Mouse (Mus musculus) monocyte, adult 59 days (primary cell): Measurements from ENCODE around the gene Wwp2. TPM values are rescaled to one million over a fixed set of nuclear protein-coding genes. Genes with fewer than 3 reads are reported as not detected.

Experiments used
- total RNA-seq, 2 experiments: library from RNA; stranded (reverse); gene quantifications; one replicate each; pipeline ENCODE4 v1.2.4; 2023

Wwp2 gene
- total RNA-seq = 100 to 1,000 TPM; 112 to 125 TPM

DNA sequence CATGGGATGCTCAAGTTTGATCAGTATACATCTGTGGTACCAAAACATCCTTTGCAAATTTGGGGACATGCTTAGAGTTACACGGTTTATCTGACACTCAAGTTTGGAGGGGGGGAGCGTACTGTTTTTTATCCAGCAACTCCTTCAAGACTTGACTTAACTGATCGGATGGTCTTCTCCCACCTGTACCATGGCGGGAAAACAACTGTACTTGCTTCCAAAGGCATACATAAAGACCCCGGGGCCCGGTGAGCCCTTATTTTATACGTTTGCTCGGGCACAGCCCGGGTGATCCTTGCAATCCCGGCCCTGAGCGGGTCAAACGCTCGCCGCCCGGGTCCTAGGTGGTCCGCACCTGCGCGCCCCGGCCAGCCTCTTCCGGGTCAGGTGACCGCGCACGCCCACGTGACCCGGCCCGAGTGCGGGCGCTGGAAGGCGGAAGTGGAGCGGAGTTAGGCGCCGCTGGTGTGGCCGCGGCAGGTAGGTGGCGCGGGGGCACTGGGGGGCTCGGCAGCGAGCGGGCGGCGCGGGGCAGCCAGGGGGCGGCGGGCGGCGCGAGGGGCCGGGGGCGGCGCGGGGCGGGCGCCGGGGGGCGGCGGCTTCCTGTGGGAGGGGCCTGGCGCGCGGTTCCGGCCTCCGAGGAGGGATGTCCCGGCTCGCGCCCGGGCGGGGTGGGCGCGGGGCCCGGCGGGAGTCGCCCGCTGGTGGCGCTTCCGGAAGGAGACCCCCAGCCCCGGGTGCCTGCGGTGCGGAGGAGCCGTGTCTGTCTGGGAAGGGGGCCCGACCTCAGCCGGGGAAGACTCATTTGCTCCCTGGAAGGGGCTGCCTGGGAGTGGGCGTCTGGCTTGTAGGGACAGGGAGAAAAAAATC lies at the start of gene Wwp2:
Wwp2 (plus strand) TSS at position 404 of the 870 bp plus-strand sequence.

DNA sequence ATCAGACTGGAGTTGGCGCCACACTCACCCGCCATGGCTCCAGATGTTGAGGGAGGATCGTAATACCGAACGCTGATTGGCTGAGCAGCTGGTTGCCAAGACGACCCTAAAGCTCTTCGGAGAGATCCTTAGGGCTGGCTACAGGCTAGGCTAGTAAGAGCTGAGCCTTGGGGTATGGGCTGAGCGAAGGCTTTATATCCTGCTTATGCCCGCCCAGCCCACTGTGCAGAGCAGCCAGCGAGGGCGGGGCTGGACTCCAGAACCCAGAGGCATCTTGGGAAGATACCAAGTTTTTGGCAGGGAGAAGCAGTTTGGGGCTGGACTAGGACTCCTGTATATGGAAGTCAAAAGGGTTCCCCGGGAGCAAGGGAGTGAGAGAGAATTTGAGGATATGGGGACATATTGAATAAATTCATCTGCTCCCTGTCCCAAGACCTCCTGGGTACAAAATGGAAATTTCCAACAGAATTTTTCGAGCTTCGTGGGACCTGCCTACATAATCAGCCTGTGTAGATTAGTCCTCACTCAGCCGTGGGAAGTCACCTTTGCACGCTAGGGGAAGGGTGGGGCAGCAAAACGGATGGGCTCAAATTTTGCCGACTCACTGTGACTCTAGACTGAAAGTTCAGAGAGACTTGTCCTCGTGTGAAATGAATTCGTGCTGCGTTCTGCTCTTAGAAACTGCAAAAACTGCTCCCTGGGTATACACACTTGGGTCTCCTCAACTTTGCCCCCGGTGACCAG lies 33.0 kb upstream of the Wwp2 start, which contains the start of gene Nqo1:
Nqo1 (minus strand) TSS at position 169 of the 744 bp plus-strand sequence.

DNA sequence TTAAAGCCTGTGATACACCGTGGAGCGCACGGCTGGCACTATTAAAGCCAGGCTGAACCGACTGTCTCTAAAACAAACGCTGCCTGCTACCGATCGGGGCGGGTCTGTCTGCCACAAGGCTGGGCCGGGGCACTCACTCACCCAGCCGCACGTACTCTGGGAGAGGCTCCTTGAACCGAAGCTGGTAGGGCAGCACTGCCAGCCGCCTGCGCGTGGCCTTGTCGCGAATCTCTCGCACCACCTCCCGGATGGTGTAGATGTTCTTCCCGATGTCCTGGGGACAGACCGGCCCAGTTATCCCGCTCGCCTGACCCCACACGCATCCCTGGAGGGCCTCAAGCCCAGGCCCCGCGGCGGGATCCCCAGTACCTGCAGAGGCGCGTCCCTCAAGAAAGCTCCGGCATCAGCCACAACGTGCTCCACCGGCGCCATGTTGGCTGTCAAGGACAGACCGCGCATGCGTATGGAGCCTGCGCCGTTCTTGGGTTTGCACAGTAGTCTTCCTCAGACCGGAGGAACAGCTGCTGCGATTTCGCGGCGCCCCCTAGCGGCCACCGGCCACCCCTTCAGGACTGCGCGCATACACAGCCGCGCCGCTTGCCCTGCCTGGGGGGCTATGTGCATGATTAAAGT lies 11.5 kb upstream of the Wwp2 start, which contains the start of gene Nob1:
Nob1 (minus strand) TSS at position 455 of the 633 bp plus-strand sequence.

DNA sequence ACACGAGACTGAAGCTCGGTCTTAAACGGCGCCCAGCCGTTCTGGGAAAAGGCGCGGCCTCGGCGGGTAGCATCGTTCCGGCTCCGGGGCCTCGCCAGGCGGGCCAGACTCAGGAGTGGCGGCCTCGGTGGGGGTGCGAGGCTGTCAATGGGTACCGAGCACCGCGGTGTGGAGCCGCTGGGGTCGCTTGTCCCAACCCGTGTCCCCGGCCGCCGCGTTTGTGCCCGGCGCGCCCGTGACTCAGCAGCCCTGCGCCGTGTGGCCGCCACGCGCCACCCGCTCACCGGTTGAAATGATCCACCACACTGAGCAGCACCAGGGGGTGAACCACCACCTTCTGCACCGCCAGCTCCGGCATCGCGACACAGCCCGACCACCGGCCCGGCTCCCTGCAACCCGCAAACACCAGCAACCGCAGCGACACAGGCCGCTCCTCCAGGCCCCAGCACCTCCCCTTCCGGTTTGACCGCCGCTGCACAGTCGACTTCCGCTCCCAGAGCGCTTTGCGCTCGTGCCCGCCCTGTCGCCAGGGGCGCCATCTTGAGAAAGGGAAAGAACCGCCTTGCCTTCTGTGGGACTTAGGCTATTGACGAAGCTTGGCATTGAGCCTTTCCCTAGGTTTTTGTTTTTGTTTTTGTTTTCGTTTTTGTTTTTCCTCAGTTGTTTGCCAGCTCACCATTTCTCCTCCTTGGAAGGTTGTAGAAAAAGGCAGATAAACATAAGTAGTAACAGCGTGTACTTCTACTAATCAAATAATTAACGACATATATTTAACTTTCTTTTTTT lies 152.0 kb downstream of the Wwp2 start, which contains the start of gene Psmd7:
Psmd7 (minus strand) TSS at position 470 of the 786 bp plus-strand sequence.

Other genes starting within 250 kb of the Wwp2 start
- 100 to 1,000 TPM; 100 to 102 TPM for gene Nfat5, start 142.9 kb upstream of the Wwp2 start, total RNA-seq
- gene Nqo1, start 33.2 kb upstream of the Wwp2 start, total RNA-seq = under 1 TPM; 0.63 to 0.67 TPM
- 10 to 100 TPM; 18.7 to 27.5 TPM for gene Nob1, start 11.3 kb upstream of the Wwp2 start, total RNA-seq
- gene Psmd7, start 152.1 kb downstream of the Wwp2 start, total RNA-seq = 10 to 100 TPM; 34.1 to 42.8 TPM